Mouse (Mus musculus) ES-E14 (cell line): ENCODE data around the gene Mrps6. TPM values are rescaled to one million over a fixed set of nuclear protein-coding genes. Genes with fewer than 3 reads are reported as not detected.

Experiments
- DNase-seq: peaks from one replicate; pipeline ENCODE4 v3.0.0-alpha.2; 2013; ENCODE audit warnings: low read depth, low spot score
- H3K27ac ChIP-seq: 2 replicates; pipeline ENCODE4 v1.5.1; 2012; ENCODE audit warnings: low read depth, mild to moderate bottlenecking, low read length, moderate library complexity, mixed read lengths; ENCODE audit not compliant: poor library complexity, insufficient read depth, severe bottlenecking
- H3K36me3 ChIP-seq: 2 replicates; pipeline ENCODE4 v1.6.1; 2012; ENCODE audit warnings: mild to moderate bottlenecking, low read length, moderate library complexity, mixed read lengths; ENCODE audit not compliant: control insufficient read depth, poor library complexity, insufficient read depth, severe bottlenecking
- H3K4me1 ChIP-seq, 2 experiments: fragments of 150-350 bp in 1 of 2; sonication (generic) in 1 of 2; 2 replicates each; pipeline ENCODE4 v1.6.1; 2012; ENCODE audit warnings: low read length in 2 of 2, mild to moderate bottlenecking in 1 of 2, mixed read lengths in 1 of 2; ENCODE audit not compliant: control insufficient read depth in 2 of 2, insufficient read depth in 2 of 2, poor library complexity in 1 of 2
- H3K4me3 ChIP-seq, 2 experiments: fragments of 150-350 bp in 1 of 2; sonication (generic) in 1 of 2; 2 replicates each; pipeline ENCODE4 v1.5.1; 2012; ENCODE audit warnings: low read length in 2 of 2, low read depth in 1 of 2, mild to moderate bottlenecking in 1 of 2, mixed read lengths in 1 of 2; ENCODE audit not compliant: insufficient read depth in 1 of 2, poor library complexity in 1 of 2, severe bottlenecking in 1 of 2
- H3K9ac ChIP-seq: 2 replicates; pipeline ENCODE4 v1.6.1; 2012; ENCODE audit warnings: low read depth, mild to moderate bottlenecking, low read length, mixed read lengths; ENCODE audit not compliant: poor library complexity, insufficient read depth, severe bottlenecking
- H3K9me3 ChIP-seq: fragments of 150-350 bp; sonication (generic); 2 replicates; pipeline ENCODE4 v1.6.1; 2012; ENCODE audit warnings: low read depth, mild to moderate bottlenecking, low read length; ENCODE audit not compliant: control insufficient read depth, insufficient read depth
- CHD2 ChIP-seq: IDR thresholded peaks from 2 replicates; pipeline ENCODE4 v1.6.1; 2014; ENCODE audit warnings: mild to moderate bottlenecking, low read depth, low read length, inconsistent platforms
- HCFC1 ChIP-seq: IDR thresholded peaks from 2 replicates; pipeline ENCODE4 v1.6.1; 2012; ENCODE audit warnings: low read length, inconsistent platforms, borderline replicate concordance; ENCODE audit not compliant: insufficient read depth
- MAFK ChIP-seq: IDR thresholded peaks from 2 replicates; pipeline ENCODE4 v1.6.1; 2014; ENCODE audit warnings: mild to moderate bottlenecking, low read depth, low read length, inconsistent platforms; ENCODE audit not compliant: insufficient read depth
- ZC3H11A ChIP-seq: IDR thresholded peaks from 2 replicates; pipeline ENCODE4 v1.6.1; 2012; ENCODE audit warnings: low read depth, mild to moderate bottlenecking, inconsistent platforms, low read length, borderline replicate concordance
- ZNF384 ChIP-seq: IDR thresholded peaks from 2 replicates; pipeline ENCODE4 v1.6.1; 2012; ENCODE audit warnings: low read depth, low read length, inconsistent platforms
- in situ Hi-C, 2 experiments: fragments of 600-800 bp; cut with MboI; formaldehyde crosslinking; loops; one replicate each; pipeline ENCODE4 v1.15.1; 2025; ENCODE audit warnings: low sequenced_read_pairs in 2 of 2, inconsistent platforms in 1 of 2; ENCODE audit not compliant: unreplicated experiment in 2 of 2
- total RNA-seq: library from RNA; depleted of rRNA; stranded (reverse); fragments of 300-350 nt; gene quantifications from 2 replicates; pipeline ENCODE4 v1.2.3, GENCODE M21; 2012; rRNA removed

Mrps6 gene
- total RNA-seq, 1 experiment = 30.4 TPM

GRCm38 (mm10) chr16:92158461-92159091 is 100.5 kb downstream of the Mrps6 start:
- in situ Hi-C loops = no loop called here
- DNase-seq = peak; percentile 40
- H3K9ac ChIP-seq = peak overlapping the region; percentile 10; the same call in 1 of the 2 replicates
- H3K9me3 ChIP-seq = no peaks in the 10 kb centered on the region
- H3K4me1 ChIP-seq = peaks cover 2 to 6% of the 10 kb centered on the region in 2 experiments; a peak in 2 of 4 replicates
- no peaks in the 10 kb centered on the region for H3K36me3 ChIP-seq
- H3K27ac ChIP-seq = no peak overlapping the region
- TF ChIP-seq CHD2 = no peak
- no peak for TF ChIP-seq HCFC1
- peak overlapping the region; percentile 43 to 67 for H3K4me3 ChIP-seq

GRCm38 (mm10) chr16:92159114-92159513 is 101.0 kb downstream of the Mrps6 start:
- H3K4me1 ChIP-seq = peaks cover 2 to 6% of the 10 kb centered on the region in 2 experiments; a peak in 2 of 4 replicates
- peak overlapping the region; percentile 43 to 67 for H3K4me3 ChIP-seq
- H3K9ac ChIP-seq = no peak overlapping the region; the same call in 1 of the 2 replicates
- TF ChIP-seq CHD2 = no peak
- no peak for TF ChIP-seq MAFK
- TF ChIP-seq ZC3H11A = no peak
- TF ChIP-seq HCFC1 = no peak
- TF ChIP-seq ZNF384 = no peak
- DNase-seq = no peak
- no peaks in the 10 kb centered on the region for H3K9me3 ChIP-seq
- no peaks in the 10 kb centered on the region for H3K36me3 ChIP-seq
- no peak overlapping the region for H3K27ac ChIP-seq
- in situ Hi-C loops = no loop called here

Other genes with a start within 250 kb of the Mrps6 start
- not detected in 2 replicates for gene Gm49711, start within 50 bp of the Mrps6 start, total RNA-seq
- 13.2 and 14.3 TPM in 2 replicates for gene Slc5a3, start 52 bp downstream of the Mrps6 start, total RNA-seq
- gene Kcne2, start 234.1 kb downstream of the Mrps6 start, total RNA-seq = not detected in 2 replicates
- gene Smim11, start 243.0 kb downstream of the Mrps6 start, total RNA-seq = 27.5 and 34.1 TPM in 2 replicates